Mouse (Mus musculus) thymus, postnatal 14 days (tissue): ENCODE data around the gene Olfr616.
"Not testable (repeated sequence)": the region's sequence is repeated elsewhere in the genome, so short reads cannot be mapped to it uniquely, and the experiment has no call there.

Source experiments
- DNase-seq: peaks from one replicate; pipeline ENCODE4 v3.0.0; 2021

Gene Olfr616

GRCm38 (mm10) chr7:103569043-103569442 lies at the start of gene Olfr616:
Gene Olfr616 (minus strand): TSS chr7:103569143.
- no peak for DNase-seq

GRCm38 (mm10) chr7:103612434-103612833 lies 43.5 kb upstream of the Olfr616 start, which contains the start of gene Olfr620:
Gene Olfr620 (minus strand): TSS chr7:103612534.
- DNase-seq, result no peak

- no peak for DNase-seq
Measured at GRCm38 (mm10) chr7:103607425-103607824, 38.5 kb upstream of the Olfr616 start.

- no peak for DNase-seq
Measured at GRCm38 (mm10) chr7:103600275-103600674, 31.3 kb upstream of the Olfr616 start, which contains the start of gene Olfr619. Gene Olfr619 (plus strand): TSS chr7:103600575.

- no peak for DNase-seq
Measured at GRCm38 (mm10) chr7:103589803-103590202, 20.9 kb upstream of the Olfr616 start, which contains the start of gene Olfr618. Gene Olfr618 (plus strand): TSS chr7:103590103.

- DNase-seq, result no peak
Measured at GRCm38 (mm10) chr7:103572761-103573160, 3.8 kb upstream of the Olfr616 start, which contains the start of gene Olfr617. Gene Olfr617 (plus strand): TSS chr7:103573061.

GRCm38 (mm10) chr7:103555779-103556178 lies 13.2 kb downstream of the Olfr616 start, which contains the start of gene Olfr615:
Gene Olfr615 (plus strand): TSS chr7:103556079.
- no peak for DNase-seq

GRCm38 (mm10) chr7:103547774-103548173 lies 21.2 kb downstream of the Olfr616 start, which contains the start of gene Olfr613:
Gene Olfr613 (plus strand): TSS chr7:103548074.
- no peak for DNase-seq

- not testable (repeated sequence) for DNase-seq
Measured at GRCm38 (mm10) chr7:103542617-103543016, 26.3 kb downstream of the Olfr616 start, which contains the start of gene Olfr612. Gene Olfr612 (minus strand): TSS chr7:103542717.

- DNase-seq, result not testable (repeated sequence)
Measured at GRCm38 (mm10) chr7:103520746-103521145, 48.2 kb downstream of the Olfr616 start, which contains the start of gene Olfr611. Gene Olfr611 (minus strand): TSS chr7:103520846.
